Mouse (Mus musculus): ENCODE results near the gene H3f3b.
"Not testable (repeated sequence)": the region's sequence is repeated elsewhere in the genome, so short reads cannot be mapped to it uniquely, and the experiment has no call there.

Gene H3f3b

GRCm38 (mm10) chr11:116020519-116020922 lies 7.2 kb downstream of the H3f3b start:
- no peak for DNase-seq

- no peak for DNase-seq
Measured at GRCm38 (mm10) chr11:116019976-116020411, 7.8 kb downstream of the H3f3b start.

- no peak for DNase-seq
Measured at GRCm38 (mm10) chr11:116019360-116019791, 8.4 kb downstream of the H3f3b start.

- DNase-seq: not testable (repeated sequence)
Measured at GRCm38 (mm10) chr11:116018867-116019266, 8.9 kb downstream of the H3f3b start.

- peak; percentile 61 to 68 for DNase-seq
Measured at GRCm38 (mm10) chr11:116018106-116018505, 9.7 kb downstream of the H3f3b start.

GRCm38 (mm10) chr11:116014821-116015220 lies 12.9 kb downstream of the H3f3b start:
- peak; percentile 54 to 71 for DNase-seq

GRCm38 (mm10) chr11:116012262-116012947 lies 15.4 kb downstream of the H3f3b start, which contains the start of gene Galk1:
Gene Galk1, minus strand, starts transcription at chr11:116012719.
- DNase-seq: peak; percentile 91 to 95

GRCm38 (mm10) chr11:116011529-116012261 lies 16.1 kb downstream of the H3f3b start:
- no peak for DNase-seq

GRCm38 (mm10) chr11:116010948-116011347 lies 16.8 kb downstream of the H3f3b start:
- DNase-seq: no peak

- no peak for DNase-seq
Measured at GRCm38 (mm10) chr11:116010146-116010545, 17.6 kb downstream of the H3f3b start.

- no peak for DNase-seq
Measured at GRCm38 (mm10) chr11:116009661-116010060, 18.1 kb downstream of the H3f3b start.

GRCm38 (mm10) chr11:116008832-116009375 lies 18.9 kb downstream of the H3f3b start:
- no peak for DNase-seq

GRCm38 (mm10) chr11:116008411-116008810 lies 19.4 kb downstream of the H3f3b start:
- no peak for DNase-seq

- DNase-seq: no peak
Measured at GRCm38 (mm10) chr11:116007095-116007850, 20.5 kb downstream of the H3f3b start.

- DNase-seq: no peak
Measured at GRCm38 (mm10) chr11:116005701-116006419, 21.9 kb downstream of the H3f3b start.

GRCm38 (mm10) chr11:116004840-116005700 lies 22.7 kb downstream of the H3f3b start:
- DNase-seq: peak; percentile 84 to 88

- DNase-seq: no peak
Measured at GRCm38 (mm10) chr11:116004186-116004823, 23.5 kb downstream of the H3f3b start.

GRCm38 (mm10) chr11:116002894-116003293 lies 24.9 kb downstream of the H3f3b start:
- no peak for DNase-seq

GRCm38 (mm10) chr11:116001725-116002124 lies 26.0 kb downstream of the H3f3b start:
- no peak for DNase-seq

GRCm38 (mm10) chr11:116000607-116001006 lies 27.2 kb downstream of the H3f3b start:
- no peak for DNase-seq
